Mouse (Mus musculus) cerebellum, postnatal 10 days (tissue): ENCODE results near the gene Herpud1.

Source experiments
- DNase-seq, 2 experiments: peaks; one replicate each; pipeline ENCODE4 v3.0.0; 2021; ENCODE audit warnings: mixed read lengths in 2 of 2

Herpud1 gene

DNA sequence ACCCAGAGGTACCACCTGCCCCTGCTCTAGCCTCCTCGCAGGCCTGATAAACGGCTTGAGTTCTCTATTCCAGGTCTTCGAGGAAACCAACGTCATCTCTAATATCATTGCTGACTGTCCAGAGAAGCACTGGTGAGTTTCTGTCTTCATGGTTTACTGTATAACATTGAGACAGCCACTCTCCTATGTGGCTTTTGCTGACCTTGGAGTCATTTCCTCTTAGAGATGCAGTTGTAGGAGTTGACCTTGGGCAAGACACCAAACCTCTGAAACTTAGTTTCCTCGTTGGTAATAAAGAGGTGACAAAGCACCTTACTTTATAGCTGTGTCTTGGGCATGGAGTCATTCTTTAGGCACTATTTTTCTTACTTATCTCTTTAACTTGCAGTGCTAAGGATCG, 26.3 kb downstream of the Herpud1 start:
- no peak for DNase-seq

DNA sequence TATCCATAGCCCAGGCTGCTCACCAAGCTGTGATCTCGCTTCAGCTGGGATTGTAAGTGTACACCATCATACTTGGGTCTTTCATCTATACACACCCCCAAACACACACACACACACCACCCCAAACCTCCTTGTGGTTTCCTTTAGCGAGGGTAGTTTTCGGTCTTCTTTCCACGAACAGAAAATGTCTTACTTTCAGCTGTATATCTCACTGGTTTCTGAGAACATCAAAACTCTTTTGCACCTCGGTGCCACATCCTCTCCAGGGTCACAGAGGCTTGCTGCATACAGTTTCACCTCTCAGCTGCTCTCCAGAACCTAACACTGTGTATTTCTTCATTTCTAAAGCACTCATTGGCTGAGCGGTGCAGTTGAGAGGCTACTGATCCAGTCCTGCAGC, 27.3 kb downstream of the Herpud1 start:
- no peak for DNase-seq

DNA sequence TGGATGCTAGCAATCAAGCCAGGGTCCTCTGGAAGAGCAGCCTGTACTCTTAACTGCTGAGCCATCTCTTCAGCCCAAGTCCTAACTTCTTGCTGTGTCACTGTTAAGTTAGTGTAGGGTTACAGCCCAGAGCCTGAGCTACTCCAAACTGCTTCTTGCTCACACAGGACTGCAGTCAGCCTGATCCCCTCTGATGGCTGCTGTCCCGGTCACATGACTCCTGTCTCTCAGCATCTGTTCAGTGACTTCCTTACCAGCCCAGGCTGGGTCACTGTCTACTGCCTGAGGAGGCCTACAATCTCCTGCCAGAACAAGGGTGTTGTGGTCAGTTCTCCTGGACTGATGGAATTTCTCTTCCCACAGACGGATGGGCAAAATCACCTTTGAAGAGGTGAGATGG, 29.0 kb downstream of the Herpud1 start:
- peak in 1 of 2 experiments; percentile 25 for DNase-seq

DNA sequence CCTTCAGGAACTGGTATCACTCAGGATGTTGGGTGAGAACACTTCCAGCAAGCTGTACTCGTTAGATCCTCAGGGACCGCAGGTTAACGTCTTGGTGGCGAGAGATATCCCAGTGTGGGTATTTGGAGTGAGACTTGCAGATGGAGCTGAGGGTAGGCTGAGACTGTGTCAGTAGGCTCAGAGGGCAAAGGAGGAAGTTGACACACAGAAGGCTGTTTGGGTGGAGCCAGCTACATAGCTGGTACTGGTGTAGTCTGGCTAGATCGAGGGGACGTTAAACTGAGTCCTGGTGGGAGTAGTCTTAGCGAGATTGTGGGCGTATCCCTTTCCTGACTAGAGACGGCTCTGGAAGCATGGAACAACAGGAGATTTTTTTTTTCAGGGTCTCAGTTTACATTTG, 31.8 kb downstream of the Herpud1 start:
- no peak for DNase-seq

DNA sequence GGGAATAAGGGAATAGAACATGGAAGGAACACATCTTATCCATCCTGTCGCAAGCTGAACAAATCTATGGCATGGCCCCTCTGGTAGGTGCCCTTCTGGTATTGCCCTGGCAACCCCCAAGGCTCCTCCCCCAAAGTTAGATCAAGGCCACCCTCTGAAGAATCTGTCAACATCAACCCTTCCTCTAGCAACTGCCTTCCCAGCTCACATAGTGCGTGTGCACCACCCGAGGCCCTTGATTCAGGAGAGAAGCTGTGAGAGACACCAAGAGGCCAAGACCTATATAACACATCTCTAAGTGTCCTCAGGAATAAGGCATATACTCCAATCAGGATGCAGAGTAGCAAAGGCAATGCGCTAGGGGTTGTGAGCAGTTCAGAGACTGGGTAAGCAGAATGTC, 36.0 kb downstream of the Herpud1 start:
- no peak for DNase-seq

DNA sequence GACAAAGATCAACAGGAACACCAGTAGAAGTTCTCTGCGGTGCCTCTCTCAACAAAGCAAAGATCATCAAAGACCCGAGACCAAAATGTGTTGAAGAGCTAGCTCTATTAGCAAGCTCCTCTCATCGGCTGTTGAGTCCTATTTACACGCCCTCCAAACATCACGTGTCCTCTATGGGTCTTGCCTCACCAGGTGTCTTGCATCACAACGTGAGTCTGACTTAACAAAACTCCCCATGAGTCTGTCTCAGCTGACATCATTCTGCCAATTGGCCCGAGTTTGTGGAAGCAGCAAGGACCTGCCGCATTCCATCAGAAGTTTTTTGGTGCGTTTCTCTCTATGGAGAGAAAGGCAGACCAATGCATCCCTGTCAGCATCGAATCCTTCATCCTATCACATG, 41.7 kb downstream of the Herpud1 start:
- no peak for DNase-seq

DNA sequence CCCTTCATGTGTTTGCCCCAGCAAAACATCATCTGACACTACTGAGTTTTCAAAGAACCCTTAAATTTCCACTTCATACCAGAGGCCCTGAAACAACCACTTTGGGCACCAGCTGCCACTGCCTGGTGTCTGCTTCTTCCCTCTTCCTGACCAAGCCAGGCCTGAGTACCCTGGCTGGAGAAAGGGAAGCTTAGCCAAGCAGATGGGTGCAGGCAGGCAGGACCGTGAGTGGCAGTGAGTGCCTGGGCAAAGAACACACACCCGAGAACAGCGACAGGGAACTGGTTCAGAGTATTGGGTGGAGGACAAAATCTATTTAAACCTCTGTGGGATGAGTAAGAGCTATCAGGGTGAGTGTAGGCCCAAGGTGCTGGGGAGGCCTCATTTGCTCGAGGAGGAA, 42.2 kb downstream of the Herpud1 start:
- no peak for DNase-seq

DNA sequence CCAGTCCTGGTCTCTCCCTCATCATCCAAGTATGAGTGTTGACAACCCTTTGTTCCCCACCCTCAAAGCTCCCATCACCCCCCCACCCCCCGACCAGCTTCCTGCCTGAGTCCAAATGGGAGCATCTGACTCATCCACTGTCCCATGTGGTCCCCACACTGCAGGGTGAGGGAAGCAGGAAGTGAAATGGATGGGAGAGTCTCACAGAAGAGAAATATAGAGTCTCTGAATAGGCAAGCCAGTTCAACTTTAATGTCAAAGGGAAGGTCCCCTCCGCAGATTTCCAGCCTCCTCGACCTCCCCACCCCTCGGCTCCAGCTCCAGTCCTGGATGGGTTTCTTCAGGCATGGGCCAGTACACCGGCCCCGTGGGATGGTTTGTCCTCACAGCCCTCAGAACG, 43.1 kb downstream of the Herpud1 start:
- no peak for DNase-seq

DNA sequence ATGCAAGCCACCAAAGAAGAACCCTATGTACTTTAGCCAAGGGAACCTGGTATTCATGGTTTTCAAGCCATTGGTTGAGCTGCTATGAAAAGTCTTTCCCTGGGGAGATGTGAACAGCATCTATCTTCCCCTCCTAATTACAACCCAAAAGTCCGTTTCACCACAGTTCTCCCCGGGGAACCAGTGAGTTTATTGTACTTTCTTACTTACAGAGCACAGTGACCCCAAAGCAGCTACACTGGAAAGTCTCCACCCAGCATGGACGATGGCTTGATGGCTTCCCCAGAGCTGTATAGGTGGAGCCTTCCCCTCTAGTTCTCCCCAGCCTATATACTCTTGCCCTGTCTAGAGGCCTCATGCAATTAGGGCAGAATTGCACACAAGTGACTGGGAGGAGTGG, 46.0 kb downstream of the Herpud1 start:
- DNase-seq = no peak

DNA sequence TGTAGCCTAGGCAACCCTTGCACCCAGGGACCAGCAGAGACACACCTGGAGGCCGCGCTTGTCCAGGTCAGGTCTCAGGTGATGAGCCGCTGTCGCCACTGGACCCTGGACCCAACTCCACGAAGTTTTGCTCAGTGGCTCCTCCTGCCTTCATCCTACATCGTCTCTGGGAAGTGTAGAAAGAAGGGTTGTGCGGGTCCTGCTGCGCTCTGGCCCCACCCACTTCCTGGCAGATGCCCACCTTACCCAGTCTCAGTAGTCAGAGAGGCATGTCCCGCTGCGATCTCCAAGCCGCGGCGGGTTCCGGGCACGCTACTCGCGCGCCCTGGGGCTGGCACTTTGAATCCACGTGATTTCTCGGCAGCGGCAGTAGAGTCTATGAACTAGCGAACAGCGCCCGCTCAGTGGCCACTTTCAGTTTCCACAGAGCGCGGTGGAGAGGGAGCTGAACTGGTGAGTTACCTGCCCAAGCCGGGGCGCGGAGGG, 47.8 kb downstream of the Herpud1 start, which contains the start of gene Nlrc5:
Nlrc5 (plus strand) TSS at position 376 of the 486 bp plus-strand sequence.
- DNase-seq = peak; percentile 60 to 73

DNA sequence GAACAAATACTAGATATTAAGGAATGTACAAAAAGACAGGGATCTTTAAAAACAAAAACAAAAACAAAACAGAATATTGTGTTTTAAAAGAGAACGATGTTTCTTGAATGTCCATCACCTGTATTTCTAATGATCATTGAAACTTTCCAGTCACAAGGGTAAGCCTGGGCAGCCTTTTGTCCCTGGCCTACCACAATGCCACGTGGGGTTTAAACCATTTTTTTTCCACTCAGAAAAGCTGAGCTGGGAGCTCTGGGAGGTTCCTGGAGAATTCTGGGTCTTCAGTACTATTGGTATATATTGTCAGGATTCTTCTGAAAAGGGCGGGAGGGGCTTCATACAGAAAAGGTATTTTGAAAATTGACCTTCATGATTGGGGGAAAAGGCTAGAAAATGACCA, 48.7 kb downstream of the Herpud1 start:
- DNase-seq = no peak

DNA sequence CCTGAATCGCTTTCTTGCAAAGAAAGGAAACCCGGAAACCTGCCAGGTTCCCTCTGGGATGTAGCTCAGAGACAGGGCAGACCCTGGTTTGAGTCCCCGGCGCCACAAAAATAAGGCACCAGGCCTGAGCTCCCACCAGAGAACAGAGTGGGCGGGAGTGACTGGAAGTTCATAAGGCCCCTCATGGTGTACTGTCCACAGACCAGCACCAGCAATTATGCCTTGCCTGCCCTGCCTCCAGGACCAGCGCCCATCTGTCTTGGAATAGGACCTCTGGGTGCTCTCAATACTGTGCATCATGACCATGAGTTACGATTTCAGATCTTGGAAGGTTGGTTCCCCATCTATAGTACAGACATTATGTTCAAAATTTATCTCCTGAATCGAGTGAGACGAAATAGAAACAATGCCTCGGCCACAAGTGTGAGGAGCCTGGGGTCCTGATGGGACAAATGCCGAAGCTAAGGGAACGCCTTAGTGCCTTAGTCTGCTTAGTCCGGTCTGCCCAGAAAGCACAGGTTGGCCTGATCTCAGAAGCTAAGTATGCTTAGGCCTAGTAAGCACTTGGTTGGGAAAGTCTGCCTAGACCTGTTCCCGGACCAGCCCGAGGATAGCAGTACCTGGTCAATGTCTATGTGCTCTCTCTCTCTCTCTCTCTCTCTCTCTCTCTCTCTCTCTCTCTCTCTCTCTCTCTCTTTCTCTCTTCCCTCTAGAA, 49.3 kb downstream of the Herpud1 start:
- DNase-seq = no peak

DNA sequence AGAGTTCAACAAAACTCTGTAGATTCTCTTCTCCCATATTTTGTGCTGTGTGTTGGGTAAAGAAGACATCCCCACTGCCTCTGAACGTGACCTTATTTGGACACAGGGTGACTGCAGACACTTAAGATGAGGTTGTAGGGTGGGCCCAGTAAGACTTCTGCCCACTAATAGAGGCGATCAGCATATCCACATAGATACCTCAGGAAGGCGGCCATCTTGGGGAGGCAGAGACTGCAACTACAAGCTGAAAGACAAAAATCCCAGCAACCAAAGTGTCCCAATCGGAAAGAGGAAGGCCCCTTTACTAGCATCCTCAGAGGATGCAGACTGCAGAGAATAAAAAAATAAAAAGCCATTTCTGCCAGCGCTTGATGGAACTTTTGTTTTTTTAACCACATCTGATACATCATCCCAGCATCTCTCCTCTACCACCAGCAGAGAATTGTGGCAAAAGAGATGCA, 49.9 kb downstream of the Herpud1 start:
- no peak for DNase-seq

DNA sequence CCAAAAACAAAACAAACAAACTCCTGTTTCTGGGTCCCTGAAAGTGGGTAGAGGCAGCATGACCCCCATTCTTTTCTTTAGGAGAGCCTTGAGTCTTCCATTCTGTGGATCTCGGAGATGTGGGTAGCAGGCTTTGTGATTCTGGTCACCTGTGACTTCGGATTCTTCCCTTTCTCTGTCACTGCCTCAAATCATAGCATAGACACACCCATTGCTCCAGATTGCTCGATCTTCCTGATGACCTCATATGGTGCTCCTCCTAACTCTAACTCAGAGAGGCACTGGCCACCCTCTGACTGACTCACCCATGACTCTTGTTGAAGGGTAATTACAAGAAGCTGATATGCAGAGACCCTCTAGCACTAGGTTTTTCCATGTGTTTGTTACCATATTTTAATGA, 50.7 kb downstream of the Herpud1 start:
- DNase-seq = no peak

DNA sequence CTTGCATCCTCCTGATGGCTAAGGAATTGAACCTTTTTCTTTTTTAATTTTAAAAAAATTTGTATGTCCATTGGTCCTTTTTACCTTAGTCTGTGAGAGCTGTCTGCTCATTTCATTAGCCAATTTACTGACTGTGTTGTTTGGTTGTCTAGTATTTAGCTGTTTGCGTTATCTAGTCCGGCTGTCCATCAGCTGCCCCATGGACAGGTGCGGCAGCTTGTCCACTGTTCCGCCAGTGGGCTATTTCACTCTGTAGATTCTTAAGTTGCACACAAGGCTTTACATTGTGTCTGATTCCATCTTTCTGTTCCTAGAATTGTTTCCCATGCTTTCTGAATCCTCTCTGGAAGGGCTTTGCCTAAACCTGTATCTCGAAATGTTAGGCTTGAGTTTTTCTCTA, 52.4 kb downstream of the Herpud1 start:
- no peak for DNase-seq

DNA sequence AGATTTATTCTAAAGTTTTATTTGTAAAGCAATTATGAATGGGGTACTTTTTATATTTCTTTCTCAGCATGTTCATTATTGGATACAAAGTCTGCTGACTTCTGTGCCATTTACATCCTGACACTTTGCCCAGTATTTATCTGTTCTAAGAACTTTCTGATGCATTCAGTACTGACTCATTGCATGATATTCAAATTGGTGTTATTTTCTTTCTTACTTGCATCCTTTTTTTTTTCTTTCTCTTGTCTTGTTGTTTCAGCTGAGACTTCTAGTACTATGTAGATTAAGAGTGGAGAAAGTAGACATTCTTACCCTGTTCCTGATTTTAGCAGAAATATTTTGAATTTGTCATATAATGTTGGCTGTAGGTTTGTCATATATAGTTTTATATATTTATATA, 53.5 kb downstream of the Herpud1 start:
- no peak for DNase-seq

DNA sequence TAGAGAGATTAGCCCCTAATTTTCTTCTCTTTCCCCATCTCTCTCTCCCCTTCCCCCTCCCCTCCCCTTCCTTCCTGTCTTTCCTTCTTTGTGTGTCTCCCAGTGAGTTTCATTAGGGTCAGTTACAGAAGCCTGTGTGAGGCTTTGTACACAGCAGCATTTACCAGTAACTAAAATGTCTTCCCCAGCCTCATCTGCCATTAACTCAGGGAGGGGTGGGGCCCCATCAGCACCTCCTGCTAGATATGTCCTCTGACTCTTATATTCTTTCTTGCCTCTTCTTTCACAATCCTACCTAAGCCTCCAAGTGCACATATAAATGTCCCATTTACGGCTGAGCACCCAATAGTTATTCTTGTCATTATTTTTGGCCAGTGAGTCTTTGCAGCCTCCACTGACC, 54.2 kb downstream of the Herpud1 start:
- no peak for DNase-seq

DNA sequence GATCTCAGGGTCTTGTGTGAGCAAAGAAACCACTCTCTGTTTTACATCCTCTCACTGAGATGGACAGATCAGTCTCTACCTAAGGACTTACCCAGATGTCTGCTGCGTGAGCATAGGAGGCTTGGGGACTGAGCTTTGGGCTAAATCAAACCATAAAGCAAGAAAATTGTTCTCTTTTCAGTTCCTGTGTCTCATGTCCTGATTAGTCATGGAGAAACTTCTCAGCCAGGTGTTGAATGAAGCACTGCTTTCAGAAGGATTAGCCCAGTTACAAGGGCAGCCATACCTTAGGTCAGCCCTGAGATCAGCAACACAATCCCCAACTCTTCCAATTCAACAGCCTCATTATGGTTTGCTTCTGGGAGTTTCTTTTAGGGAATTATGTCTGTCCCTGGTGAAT, 55.4 kb downstream of the Herpud1 start:
- DNase-seq = no peak

DNA sequence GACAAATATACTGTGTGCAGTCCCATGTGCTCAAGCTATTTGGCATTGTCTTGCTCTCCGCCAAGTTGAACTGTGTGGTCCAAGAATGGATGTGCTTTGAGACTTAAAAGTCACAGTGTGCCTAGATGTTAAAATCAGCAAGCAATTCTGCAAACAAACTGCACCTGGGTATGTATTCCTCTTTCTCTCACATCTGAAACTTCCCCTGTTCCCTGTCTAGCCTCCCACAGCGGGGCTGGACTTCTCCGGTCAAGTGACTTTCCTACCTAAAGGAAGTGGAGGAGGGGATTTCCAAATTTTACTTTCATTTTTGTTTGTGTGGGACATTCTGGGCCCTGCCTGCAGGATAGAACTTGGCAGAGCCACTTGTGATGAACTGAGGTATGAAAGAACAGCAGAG, 56.9 kb downstream of the Herpud1 start:
- no peak for DNase-seq

DNA sequence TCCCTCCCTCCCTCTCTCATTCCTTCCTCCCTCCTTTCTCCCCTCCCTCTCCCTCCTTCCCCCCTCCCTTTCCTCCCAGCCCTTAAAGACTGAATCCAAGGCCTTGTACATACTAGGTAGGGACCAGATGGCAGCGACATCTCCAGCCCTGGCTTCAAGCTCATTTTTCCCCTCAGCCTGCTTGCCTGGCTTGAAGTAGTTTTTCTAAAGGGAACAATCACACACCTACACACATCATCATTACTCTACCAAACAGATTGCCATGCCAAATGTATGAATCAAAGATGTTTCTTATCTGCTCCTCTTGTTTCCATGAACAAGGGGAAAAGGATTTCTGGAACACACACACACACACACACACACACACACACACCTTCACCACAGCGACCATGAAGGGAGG, 58.2 kb downstream of the Herpud1 start:
- no peak for DNase-seq
